ENCODE assay signal across 18 mouse cellular contexts in the genomic region with DNA sequence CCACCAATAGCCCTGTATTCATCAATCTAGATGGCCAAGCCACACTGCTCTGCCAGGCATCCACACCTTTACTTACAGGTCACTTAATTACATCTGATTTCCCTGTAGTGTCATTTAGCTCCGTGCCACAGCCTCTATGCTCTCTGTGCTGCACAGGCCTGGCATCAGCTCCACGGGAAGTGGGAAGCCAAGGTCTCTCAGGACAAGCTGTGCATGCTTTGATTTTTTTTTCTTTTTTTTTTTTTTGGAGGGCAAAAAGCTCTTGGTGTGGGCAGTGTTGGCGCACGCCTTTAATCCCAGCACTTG. TPM values are rescaled to one million over a fixed set of nuclear protein-coding genes. Genes with fewer than 3 reads are reported as not detected.
A peak's percentile ranks its signal among the peaks of the same experiment; 100 is the strongest.
DNase-seq lines count a peak whose midpoint lies in the region; ATAC-seq and TF ChIP-seq lines count a peak whose summit lies in the region.
"Had no signal": no experiment of that assay in that cellular context is flagged by ENCODE, and none has a peak within 500 bp of the region (broad histone marks: within the 10 kb centered on the region; RNA-seq: fewer than 3 reads in every experiment).

No protein-coding gene starts in this region.

- H3K36me3 ChIP-seq in hindbrain, embryonic 13.5 days: no peaks in the 10 kb centered on the region
- no peaks in the 10 kb centered on the region for H3K36me3 ChIP-seq in hindbrain, embryonic 11.5 days (ENCODE audit: control insufficient read depth, insufficient read depth, low read length)
- no peaks in the 10 kb centered on the region for H3K36me3 ChIP-seq in hindbrain, embryonic 14.5 days (replicated peaks; ENCODE audit: control insufficient read depth, insufficient read depth)
- H3K36me3 ChIP-seq in neural tube, embryonic 14.5 days (ENCODE audit: control insufficient read depth, insufficient read depth, low read length): no peaks in the 10 kb centered on the region
- H3K36me3 ChIP-seq: intestine, embryonic 15.5 days; limb, embryonic 15.5 days; liver, embryonic 15.5 days had no signal

- TF ChIP-seq CTCF in cerebellum, adult 2 months (IDR thresholded peaks at IDR 0.05; ENCODE audit: borderline replicate concordance, insufficient read depth, low read depth, low read length): no peak

- ATAC-seq in hindbrain, embryonic 13.5 days (ENCODE audit: low FRiP score): peak; percentile 2; the same call in 1 of the 2 replicates
- no peak for ATAC-seq in hindbrain, embryonic 11.5 days (ENCODE audit: low FRiP score)
- no peak for ATAC-seq in hindbrain, embryonic 14.5 days (ENCODE audit: low FRiP score)
- peak; percentile 61; the same call in 1 of the 2 replicates for ATAC-seq in neural tube, embryonic 14.5 days (ENCODE audit: low read depth)
- ATAC-seq: intestine, embryonic 15.5 days; lung, postnatal 0 days had no signal

- H3K4me3 ChIP-seq in hindbrain, embryonic 13.5 days: no peak overlapping the region
- no peak overlapping the region for H3K4me3 ChIP-seq in hindbrain, embryonic 11.5 days (ENCODE audit: low read depth, low read length)
- no peak overlapping the region for H3K4me3 ChIP-seq in cerebellum, adult 2 months (replicated peaks; ENCODE audit: insufficient read depth, low read depth, low read length)
- H3K4me3 ChIP-seq in hindbrain, embryonic 14.5 days (replicated peaks; ENCODE audit: low read length): no peak overlapping the region
- no peak overlapping the region for H3K4me3 ChIP-seq in neural tube, embryonic 14.5 days (ENCODE audit: low read depth, low read length)
- H3K4me3 ChIP-seq: intestine, embryonic 15.5 days; limb, embryonic 15.5 days; liver, embryonic 15.5 days had no signal

- no peak for DNase-seq in hindbrain, embryonic 11.5 days (ENCODE audit: low spot score)
- peak in 1 of 2 experiments; percentile 87 for DNase-seq in cerebellum, adult 2 months
- no peak for DNase-seq in hindbrain, embryonic 14.5 days (ENCODE audit: low spot score)
- no peak for DNase-seq in layer of hippocampus, adult 9-11 months
- no peak for DNase-seq in frontal cortex, postnatal 10 days (ENCODE audit: low spot score in 2 of 2)
- DNase-seq: adrenal gland, adult 8-10 months; gastrocnemius, postnatal 10 days; heart, adult 11 months; heart, postnatal 36 days; kidney, postnatal 4 days; right cerebral cortex, postnatal 25 days had no signal

- H3K4me1 ChIP-seq in hindbrain, embryonic 13.5 days (replicated peaks): peaks cover 15% of the 10 kb centered on the region
- H3K4me1 ChIP-seq in hindbrain, embryonic 11.5 days (replicated peaks; ENCODE audit: control insufficient read depth, insufficient read depth, low read length): no peaks in the 10 kb centered on the region
- peaks cover 22% of the 10 kb centered on the region for H3K4me1 ChIP-seq in cerebellum, adult 2 months (ENCODE audit: control insufficient read depth, insufficient read depth, low read length)
- no peaks in the 10 kb centered on the region for H3K4me1 ChIP-seq in hindbrain, embryonic 14.5 days (replicated peaks; ENCODE audit: control insufficient read depth, insufficient read depth, low read length)
- peaks cover 6% of the 10 kb centered on the region for H3K4me1 ChIP-seq in neural tube, embryonic 14.5 days (ENCODE audit: control insufficient read depth, insufficient read depth, low read length)
- H3K4me1 ChIP-seq: intestine, embryonic 15.5 days; limb, embryonic 15.5 days; liver, embryonic 15.5 days had no signal

- no peak overlapping the region for H3K4me2 ChIP-seq in hindbrain, embryonic 13.5 days
- H3K4me2 ChIP-seq in hindbrain, embryonic 11.5 days (replicated peaks; ENCODE audit: low read depth, low read length): no peak overlapping the region
- no peak overlapping the region for H3K4me2 ChIP-seq in hindbrain, embryonic 14.5 days (replicated peaks)
- no peak overlapping the region for H3K4me2 ChIP-seq in neural tube, embryonic 14.5 days (ENCODE audit: low read depth, low read length)
- H3K4me2 ChIP-seq: intestine, embryonic 15.5 days; limb, embryonic 15.5 days; liver, embryonic 15.5 days; midbrain, embryonic 11.5 days had no signal

- peak overlapping the region; percentile 73 for H3K27ac ChIP-seq in hindbrain, embryonic 13.5 days
- H3K27ac ChIP-seq in hindbrain, embryonic 11.5 days (ENCODE audit: low read depth, low read length): no peak overlapping the region
- H3K27ac ChIP-seq in cerebellum, adult 2 months (ENCODE audit: insufficient read depth, low read length): peak overlapping the region; percentile 68
- peak overlapping the region; percentile 2; the same call in 1 of the 2 replicates for H3K27ac ChIP-seq in hindbrain, embryonic 14.5 days
- H3K27ac ChIP-seq in neural tube, embryonic 14.5 days (ENCODE audit: low read depth, low read length): peak overlapping the region; percentile 39; the same call in 1 of the 2 replicates
- H3K27ac ChIP-seq: intestine, embryonic 15.5 days; limb, embryonic 15.5 days; liver, embryonic 15.5 days had no signal

- no peaks in the 10 kb centered on the region for H3K9me3 ChIP-seq in hindbrain, embryonic 13.5 days
- no peaks in the 10 kb centered on the region for H3K9me3 ChIP-seq in hindbrain, embryonic 11.5 days (ENCODE audit: control insufficient read depth, low read length)
- H3K9me3 ChIP-seq in hindbrain, embryonic 14.5 days (ENCODE audit: control insufficient read depth, low read length): no peaks in the 10 kb centered on the region
- H3K9me3 ChIP-seq in neural tube, embryonic 14.5 days (ENCODE audit: control insufficient read depth, low read length): no peaks in the 10 kb centered on the region
- H3K9me3 ChIP-seq: intestine, embryonic 15.5 days; limb, embryonic 15.5 days; liver, embryonic 15.5 days had no signal

- no peaks in the 10 kb centered on the region for H3K27me3 ChIP-seq in hindbrain, embryonic 13.5 days
- H3K27me3 ChIP-seq in hindbrain, embryonic 11.5 days (ENCODE audit: control insufficient read depth, insufficient read depth, low read length): no peaks in the 10 kb centered on the region
- H3K27me3 ChIP-seq in cerebellum, adult 2 months (ENCODE audit: control insufficient read depth, insufficient read depth, low read length): no peaks in the 10 kb centered on the region
- no peaks in the 10 kb centered on the region for H3K27me3 ChIP-seq in hindbrain, embryonic 14.5 days (ENCODE audit: control insufficient read depth, insufficient read depth, low read length)
- no peaks in the 10 kb centered on the region for H3K27me3 ChIP-seq in neural tube, embryonic 14.5 days (ENCODE audit: control insufficient read depth, insufficient read depth, low read length)
- H3K27me3 ChIP-seq: intestine, embryonic 15.5 days; limb, embryonic 15.5 days; liver, embryonic 15.5 days had no signal

- TF ChIP-seq POLR2A in cerebellum, adult 2 months (IDR thresholded peaks at IDR 0.05; ENCODE audit: borderline replicate concordance, insufficient read depth, low read length): no peak

- WGBS in hindbrain, embryonic 13.5 days: 61% methylated on average over 4 of the region's 4 CpGs
- whole genome bisulfite sequencing in hindbrain, embryonic 11.5 days: 73% methylated on average over 4 of the region's 4 CpGs
- 8% methylated on average over 4 of the region's 4 CpGs for WGBS in cerebellum, adult 2 months
- WGBS in hindbrain, embryonic 14.5 days: 55% methylated on average over 4 of the region's 4 CpGs
- WGBS in neural tube, embryonic 14.5 days: 53% methylated on average over 4 of the region's 4 CpGs

- no peak overlapping the region for H3K9ac ChIP-seq in hindbrain, embryonic 13.5 days
- H3K9ac ChIP-seq in hindbrain, embryonic 11.5 days (ENCODE audit: low read depth, low read length): no peak overlapping the region
- H3K9ac ChIP-seq in hindbrain, embryonic 14.5 days: no peak overlapping the region
- no peak overlapping the region for H3K9ac ChIP-seq in neural tube, embryonic 14.5 days (replicated peaks; ENCODE audit: low read depth, low read length)
- H3K9ac ChIP-seq: intestine, embryonic 15.5 days; limb, embryonic 15.5 days; liver, embryonic 15.5 days had no signal

RNA-seq across cellular contexts. Expression of a gene that starts 16.6 kb away (rescaled TPM):
- polyA plus RNA-seq in hindbrain, embryonic 13.5 days (2015; fragmentation: Nextera tagmentation; extraction: Ambion mirVana): 4.2 and 4.3 TPM in 2 replicates
- polyA plus RNA-seq in hindbrain, embryonic 11.5 days (2014; fragmentation: Nextera tagmentation; extraction: Ambion mirVana): 14.9 and 16.0 TPM in 2 replicates
- 15.3 and 17.0 TPM in 2 replicates for polyA plus RNA-seq in cerebellum, adult 2 months (2012; rRNA removed)
- 3.0 and 4.3 TPM in 2 replicates for polyA plus RNA-seq in hindbrain, embryonic 14.5 days (2014; fragmentation: Nextera tagmentation; extraction: Ambion mirVana)
- 3.5 and 4.0 TPM in 2 replicates for polyA plus RNA-seq in neural tube, embryonic 14.5 days (2014; fragmentation: Nextera tagmentation; extraction: Ambion mirVana)

RNA-seq across cellular contexts. Expression of a gene that starts 54.0 kb away (rescaled TPM):
- 15.8 and 16.7 TPM in 2 replicates for polyA plus RNA-seq in hindbrain, embryonic 13.5 days (2015; fragmentation: Nextera tagmentation; extraction: Ambion mirVana)
- 16.9 and 21.6 TPM in 2 replicates for polyA plus RNA-seq in hindbrain, embryonic 11.5 days (2014; fragmentation: Nextera tagmentation; extraction: Ambion mirVana)
- polyA plus RNA-seq in cerebellum, adult 2 months (2012; rRNA removed): 18.4 and 21.5 TPM in 2 replicates
- polyA plus RNA-seq in hindbrain, embryonic 14.5 days (2014; fragmentation: Nextera tagmentation; extraction: Ambion mirVana): 15.4 and 15.8 TPM in 2 replicates
- 11.8 and 15.0 TPM in 2 replicates for polyA plus RNA-seq in neural tube, embryonic 14.5 days (2014; fragmentation: Nextera tagmentation; extraction: Ambion mirVana)

Comparison
In these comparisons a context has a peak if more than half of its experiments do, and no peak if none do; other contexts are left out.
1. ATAC-seq: peak in hindbrain, embryonic 13.5 days (single experiment) and neural tube, embryonic 14.5 days (single experiment); none in hindbrain, embryonic 11.5 days (single experiment) and hindbrain, embryonic 14.5 days (single experiment).